In the genomic region with DNA sequence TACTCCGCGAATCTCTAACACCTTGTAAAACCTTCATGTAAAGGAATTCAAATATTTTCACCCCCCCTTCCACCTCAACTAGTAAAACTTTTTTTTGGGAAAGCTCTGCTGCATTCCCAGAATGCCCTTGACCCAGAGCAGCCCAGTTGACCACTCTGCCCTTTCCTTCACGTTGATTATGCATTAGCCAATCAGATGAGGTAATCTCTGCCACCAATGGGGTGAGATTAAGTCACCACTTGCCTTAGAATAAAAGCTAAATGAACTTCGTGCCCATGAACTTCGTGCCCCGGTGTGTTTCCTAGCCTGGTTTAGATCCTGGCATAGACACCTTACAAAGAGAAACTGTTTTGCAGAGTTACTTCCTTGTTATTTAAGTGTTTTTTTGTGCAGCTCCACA, we compare ENCODE assay signal across 8 mouse cellular contexts. TPM values are rescaled to one million over a fixed set of nuclear protein-coding genes. Genes with fewer than 3 reads are reported as not detected.
DNase-seq lines count a peak whose midpoint lies in the region; ATAC-seq and TF ChIP-seq lines count a peak whose summit lies in the region.

No protein-coding gene starts in this region.

- H3K9ac ChIP-seq in heart, embryonic 11.5 days (ENCODE audit: low read depth, low read length) = peak overlapping the region; percentile 86
- peak overlapping the region; percentile 68 for H3K9ac ChIP-seq in embryonic facial prominence, embryonic 15.5 days
- peak overlapping the region; percentile 57; the same call in 1 of the 2 replicates for H3K9ac ChIP-seq in intestine, postnatal 0 days (ENCODE audit: low read depth, low read length)
- no peak overlapping the region; the same call in 1 of the 2 replicates for H3K9ac ChIP-seq in lung, postnatal 0 days (replicated peaks; ENCODE audit: low read depth)

- peak overlapping the region; percentile 91; the same call in 1 of the 2 replicates for H3K27ac ChIP-seq in heart, embryonic 11.5 days (ENCODE audit: low read depth, low read length)
- peak overlapping the region; percentile 93 for H3K27ac ChIP-seq in embryonic facial prominence, embryonic 15.5 days (replicated peaks)
- H3K27ac ChIP-seq in intestine, postnatal 0 days (ENCODE audit: low read depth, low read length) = peak overlapping the region; percentile 97
- peak overlapping the region; percentile 96 for H3K27ac ChIP-seq in lung, postnatal 0 days (ENCODE audit: low read length)

- WGBS in heart, embryonic 11.5 days (ENCODE audit: insufficient replicate concordance) = 47% methylated on average over 6 of the region's 6 CpGs
- WGBS in embryonic facial prominence, embryonic 15.5 days = 47% methylated on average over 6 of the region's 6 CpGs
- 28% methylated on average over 6 of the region's 6 CpGs for WGBS in intestine, postnatal 0 days
- 35% methylated on average over 6 of the region's 6 CpGs for WGBS in lung, postnatal 0 days

- H3K4me1 ChIP-seq in heart, embryonic 11.5 days (ENCODE audit: control insufficient read depth, insufficient read depth, low read length) = no peaks in the 10 kb centered on the region
- peaks cover 12% of the 10 kb centered on the region; the same call in 1 of the 2 replicates for H3K4me1 ChIP-seq in embryonic facial prominence, embryonic 15.5 days
- H3K4me1 ChIP-seq in intestine, postnatal 0 days (replicated peaks; ENCODE audit: control insufficient read depth, insufficient read depth, low read length) = no peaks in the 10 kb centered on the region
- H3K4me1 ChIP-seq in lung, postnatal 0 days (ENCODE audit: insufficient read depth, low read depth, low read length) = no peaks in the 10 kb centered on the region; the same call in 1 of the 2 replicates

- H3K4me3 ChIP-seq in heart, embryonic 11.5 days (ENCODE audit: low read depth, low read length) = peak overlapping the region; percentile 72
- H3K4me3 ChIP-seq in embryonic facial prominence, embryonic 15.5 days (replicated peaks) = peak overlapping the region; percentile 76
- peak overlapping the region; percentile 52 for H3K4me3 ChIP-seq in intestine, postnatal 0 days (ENCODE audit: low read depth, low read length)
- H3K4me3 ChIP-seq in lung, postnatal 0 days (ENCODE audit: low read depth, low read length) = peak overlapping the region; percentile 87

- DNase-seq in heart, postnatal 14 days = no peak
- peak; percentile 70 for DNase-seq in lung, postnatal 0 days (ENCODE audit: low spot score)
- no peak for DNase-seq in right cerebral cortex, postnatal 14 days
- no peak for DNase-seq in right cerebral cortex, postnatal 10 days (ENCODE audit: low spot score in 2 of 2)
- no peak for DNase-seq in gastrocnemius, postnatal 36 days

- TF ChIP-seq CTCF in intestine, postnatal 0 days (IDR thresholded peaks at IDR 0.05; ENCODE audit: low read depth) = no peak
- TF ChIP-seq CTCF in lung, postnatal 0 days (IDR thresholded peaks at IDR 0.05) = no peak

- intact Hi-C loops in heart, postnatal 14 days (cut with DNase I) = no loop called here
- intact Hi-C loops in gastrocnemius, postnatal 36 days (cut with DNase I) = no loop called here

- H3K36me3 ChIP-seq in heart, embryonic 11.5 days (ENCODE audit: control insufficient read depth, insufficient read depth, low read length) = no peaks in the 10 kb centered on the region
- no peaks in the 10 kb centered on the region for H3K36me3 ChIP-seq in embryonic facial prominence, embryonic 15.5 days
- H3K36me3 ChIP-seq in intestine, postnatal 0 days (ENCODE audit: control insufficient read depth, insufficient read depth) = no peaks in the 10 kb centered on the region
- H3K36me3 ChIP-seq in lung, postnatal 0 days (ENCODE audit: insufficient read depth, low read length) = no peaks in the 10 kb centered on the region

- TF ChIP-seq EP300 in lung, postnatal 0 days (IDR thresholded peaks at IDR 0.05) = no peak; the same call in 1 of the 2 replicates

- no peak for ATAC-seq in heart, embryonic 11.5 days (replicated peaks; ENCODE audit: insufficient number of reproducible peaks, low FRiP score, low TSS enrichment)
- no peak for ATAC-seq in embryonic facial prominence, embryonic 15.5 days (ENCODE audit: insufficient number of reproducible peaks, low FRiP score, low TSS enrichment, low read depth)
- peak; percentile 55 for ATAC-seq in intestine, postnatal 0 days
- ATAC-seq in lung, postnatal 0 days = peak; percentile 54

- H3K9me3 ChIP-seq in heart, embryonic 11.5 days (replicated peaks; ENCODE audit: control insufficient read depth, low read length) = no peaks in the 10 kb centered on the region
- H3K9me3 ChIP-seq in embryonic facial prominence, embryonic 15.5 days (replicated peaks) = no peaks in the 10 kb centered on the region
- H3K9me3 ChIP-seq in intestine, postnatal 0 days (ENCODE audit: control insufficient read depth) = no peaks in the 10 kb centered on the region
- no peaks in the 10 kb centered on the region for H3K9me3 ChIP-seq in lung, postnatal 0 days (ENCODE audit: low read length)

- H3K4me2 ChIP-seq in heart, embryonic 11.5 days = peak overlapping the region; percentile 87
- H3K4me2 ChIP-seq in embryonic facial prominence, embryonic 15.5 days (replicated peaks) = peak overlapping the region; percentile 51
- peak overlapping the region; percentile 74 for H3K4me2 ChIP-seq in intestine, postnatal 0 days (replicated peaks; ENCODE audit: low read depth)
- H3K4me2 ChIP-seq in lung, postnatal 0 days (replicated peaks; ENCODE audit: low read depth, low read length) = peak overlapping the region; percentile 74

- H3K27me3 ChIP-seq in heart, embryonic 11.5 days (ENCODE audit: control insufficient read depth, insufficient read depth, low read length) = no peaks in the 10 kb centered on the region
- no peaks in the 10 kb centered on the region for H3K27me3 ChIP-seq in embryonic facial prominence, embryonic 15.5 days
- no peaks in the 10 kb centered on the region for H3K27me3 ChIP-seq in intestine, postnatal 0 days (replicated peaks; ENCODE audit: control insufficient read depth, insufficient read depth, low read length)
- no peaks in the 10 kb centered on the region for H3K27me3 ChIP-seq in lung, postnatal 0 days (replicated peaks; ENCODE audit: insufficient read depth, low read length)

RNA-seq across cellular contexts. Expression of a gene that starts 20.6 kb away (rescaled TPM):
- not detected in 2 replicates for polyA plus RNA-seq in heart, embryonic 11.5 days (2014; fragmentation: Nextera tagmentation; extraction: Ambion mirVana)
- total RNA-seq in heart, postnatal 14 days (2021) = not detected
- not detected in 2 replicates for polyA plus RNA-seq in embryonic facial prominence, embryonic 15.5 days (2015; fragmentation: Nextera tagmentation; extraction: Ambion mirVana)
- polyA plus RNA-seq in intestine, postnatal 0 days (2015; fragmentation: Nextera tagmentation; extraction: Ambion mirVana) = not detected in 2 replicates
- polyA plus RNA-seq in lung, postnatal 0 days (2015; fragmentation: Nextera tagmentation; extraction: Ambion mirVana) = not detected in 2 replicates
- total RNA-seq in gastrocnemius, postnatal 36 days (2021) = not detected

RNA-seq across cellular contexts. Expression of a gene that starts 31.5 kb away (rescaled TPM):
- polyA plus RNA-seq in heart, embryonic 11.5 days (2014; fragmentation: Nextera tagmentation; extraction: Ambion mirVana) = 525 and 599 TPM in 2 replicates
- total RNA-seq in heart, postnatal 14 days (2021) = 100 to 1,000 TPM; 182 to 187 TPM
- polyA plus RNA-seq in embryonic facial prominence, embryonic 15.5 days (2015; fragmentation: Nextera tagmentation; extraction: Ambion mirVana) = 672 and 685 TPM in 2 replicates
- 461 and 471 TPM in 2 replicates for polyA plus RNA-seq in intestine, postnatal 0 days (2015; fragmentation: Nextera tagmentation; extraction: Ambion mirVana)
- polyA plus RNA-seq in lung, postnatal 0 days (2015; fragmentation: Nextera tagmentation; extraction: Ambion mirVana) = 545 and 582 TPM in 2 replicates
- total RNA-seq in gastrocnemius, postnatal 36 days (2021) = 100 to 1,000 TPM; 158 to 176 TPM

RNA-seq across cellular contexts. Expression of a gene that starts 41.4 kb away (rescaled TPM):
- polyA plus RNA-seq in heart, embryonic 11.5 days (2014; fragmentation: Nextera tagmentation; extraction: Ambion mirVana) = not detected in 2 replicates
- total RNA-seq in heart, postnatal 14 days (2021) = not detected
- not detected in 2 replicates for polyA plus RNA-seq in embryonic facial prominence, embryonic 15.5 days (2015; fragmentation: Nextera tagmentation; extraction: Ambion mirVana)
- polyA plus RNA-seq in intestine, postnatal 0 days (2015; fragmentation: Nextera tagmentation; extraction: Ambion mirVana) = 9.1 and 13.6 TPM in 2 replicates
- polyA plus RNA-seq in lung, postnatal 0 days (2015; fragmentation: Nextera tagmentation; extraction: Ambion mirVana) = not detected in 2 replicates
- not detected for total RNA-seq in gastrocnemius, postnatal 36 days (2021)

Comparison
In these comparisons a context has a peak if more than half of its experiments do, and no peak if none do; other contexts are left out.
1. ATAC-seq: peak in intestine, postnatal 0 days (single experiment) and lung, postnatal 0 days (single experiment); none in heart, embryonic 11.5 days (single experiment) and embryonic facial prominence, embryonic 15.5 days (single experiment).
2. Peak in every context shown above with its lines, with median percentiles within 50 percentile points of each other: H3K27ac ChIP-seq, H3K4me2 ChIP-seq and H3K4me3 ChIP-seq.